Comparison of ENCODE assay signal across 28 mouse cellular contexts in the genomic region with DNA sequence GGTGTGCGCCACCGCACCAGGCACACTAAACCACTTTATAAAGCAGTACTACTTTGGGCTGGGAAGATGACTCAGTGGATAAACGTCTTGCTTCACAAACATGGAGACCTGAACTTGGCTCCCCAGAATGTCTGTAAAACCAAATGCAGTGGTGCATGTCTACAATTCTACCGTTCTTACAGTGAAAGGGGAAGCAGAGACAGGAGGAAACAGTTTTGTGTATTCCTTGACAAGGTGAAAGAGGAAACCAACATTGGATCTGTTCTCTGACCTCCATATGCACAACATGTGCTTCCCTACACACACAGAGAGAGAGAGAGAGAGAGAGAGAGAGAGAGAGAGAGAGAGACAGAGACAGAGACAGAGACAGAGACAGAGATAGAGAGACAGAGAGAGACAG. TPM values are rescaled to one million over a fixed set of nuclear protein-coding genes. Genes with fewer than 3 reads are reported as not detected.
DNase-seq lines count a peak whose midpoint lies in the region; ATAC-seq lines count a peak whose summit lies in the region.
"Had no signal": no experiment of that assay in that cellular context is flagged by ENCODE, and none has a peak within 500 bp of the region (broad histone marks: within the 10 kb centered on the region; RNA-seq: fewer than 3 reads in every experiment).

No protein-coding gene starts in this region.

- no peak overlapping the region for H3K4me2 ChIP-seq in midbrain, embryonic 15.5 days
- H3K4me2 ChIP-seq: embryonic facial prominence, embryonic 12.5 days; forebrain, embryonic 13.5 days; forebrain, embryonic 15.5 days had no signal

- H3K9ac ChIP-seq in midbrain, embryonic 15.5 days, result no peak overlapping the region
- H3K9ac ChIP-seq: embryonic facial prominence, embryonic 12.5 days; forebrain, embryonic 13.5 days; forebrain, embryonic 15.5 days; forebrain, postnatal 0 days had no signal

- no peak overlapping the region for H3K4me3 ChIP-seq in midbrain, embryonic 15.5 days
- H3K4me3 ChIP-seq: embryonic facial prominence, embryonic 10.5 days; embryonic facial prominence, embryonic 12.5 days; forebrain, embryonic 13.5 days; forebrain, embryonic 15.5 days had no signal

- H3K4me1 ChIP-seq in midbrain, embryonic 15.5 days, result no peaks in the 10 kb centered on the region
- H3K4me1 ChIP-seq: embryonic facial prominence, embryonic 10.5 days; embryonic facial prominence, embryonic 12.5 days; forebrain, embryonic 13.5 days; forebrain, embryonic 15.5 days had no signal

- 87% methylated on average over 4 of the region's 4 CpGs for WGBS in midbrain, embryonic 15.5 days

- no peaks in the 10 kb centered on the region for H3K36me3 ChIP-seq in midbrain, embryonic 15.5 days (replicated peaks)
- H3K36me3 ChIP-seq: embryonic facial prominence, embryonic 10.5 days; embryonic facial prominence, embryonic 12.5 days; forebrain, embryonic 15.5 days; G1E had no signal

- ATAC-seq in common myeloid progenitor, adult 5-6 weeks (replicated peaks; ENCODE audit: low read depth, poor library complexity, severe bottlenecking), result peak; percentile 55
- peak; percentile 51; the same call in 1 of the 2 replicates for ATAC-seq in megakaryocyte, adult 5-6 weeks (ENCODE audit: poor library complexity, severe bottlenecking)
- peak; percentile 36; the same call in 1 of the 2 replicates for ATAC-seq in neutrophil, adult 5-6 weeks (ENCODE audit: extremely low read depth, insufficient number of reproducible peaks, low FRiP score, poor library complexity, severe bottlenecking)
- no peak for ATAC-seq in midbrain, embryonic 15.5 days (replicated peaks)
- ATAC-seq: activated CD4-positive, CD25-positive, alpha-beta regulatory T cell, adult 4 months; forebrain, embryonic 13.5 days; forebrain, embryonic 15.5 days; forebrain, postnatal 0 days; Patski had no signal

- H3K9me3 ChIP-seq in midbrain, embryonic 15.5 days, result no peaks in the 10 kb centered on the region
- H3K9me3 ChIP-seq: embryonic facial prominence, embryonic 10.5 days; embryonic facial prominence, embryonic 12.5 days; forebrain, embryonic 13.5 days; forebrain, embryonic 15.5 days; G1E had no signal

- DNase-seq in A20 (ENCODE audit: low read depth, low spot score), result peak; percentile 63
- DNase-seq in embryo, embryonic 11 days, result no peak
- no peak for DNase-seq in cerebellum, adult 11-12 months
- DNase-seq in adrenal gland, adult (ENCODE audit: inconsistent age in 2 of 2, low spot score in 1 of 2), result no peak
- DNase-seq: adrenal gland, adult 2 months; adrenal gland, postnatal 10 days; adrenal gland, postnatal 25 days; cerebellum, adult 11 months; cerebellum, adult 2 months; cerebellum, adult 9-10 months; cerebellum, postnatal 10 days; cerebellum, postnatal 25 days; forebrain, postnatal 0 days had no signal

- no peak overlapping the region for H3K27ac ChIP-seq in midbrain, embryonic 15.5 days
- H3K27ac ChIP-seq: embryonic facial prominence, embryonic 10.5 days; embryonic facial prominence, embryonic 12.5 days; forebrain, embryonic 13.5 days; forebrain, embryonic 15.5 days had no signal

- no peaks in the 10 kb centered on the region for H3K27me3 ChIP-seq in midbrain, embryonic 15.5 days (replicated peaks)
- H3K27me3 ChIP-seq: embryonic facial prominence, embryonic 12.5 days; forebrain, embryonic 13.5 days; forebrain, embryonic 15.5 days had no signal

RNA-seq across cellular contexts. Expression of a gene that starts 7.6 kb away (rescaled TPM):
- not detected in 2 replicates for total RNA-seq in common myeloid progenitor, adult 5-6 weeks (2017)
- not detected in 2 replicates for total RNA-seq in megakaryocyte, adult 5-6 weeks (2015)
- not detected in 2 replicates for total RNA-seq in megakaryocyte, adult 5-6 weeks (2017)
- not detected in 2 replicates for total RNA-seq in neutrophil, adult 5-6 weeks (2017)
- polyA plus RNA-seq in midbrain, embryonic 15.5 days (2015; fragmentation: Nextera tagmentation; extraction: Ambion mirVana), result not detected in 2 replicates
- total RNA-seq: adrenal gland, adult 2 months; adrenal gland, postnatal 10 days; adrenal gland, postnatal 25 days; forebrain, postnatal 0 days had no signal
- polyA plus RNA-seq: activated CD4-positive, CD25-positive, alpha-beta regulatory T cell, adult 4 months; adrenal gland, adult 2 months; brain, embryonic 14.5 days; C2C12; cerebellum, adult 2 months; embryonic facial prominence, embryonic 10.5 days; embryonic facial prominence, embryonic 12.5 days; embryonic facial prominence, embryonic 14.5 days; forebrain, embryonic 11.5 days; forebrain, embryonic 13.5 days; forebrain, embryonic 15.5 days; forebrain, postnatal 0 days; G1E; Patski had no signal
